Mouse (Mus musculus) hindbrain, embryonic 10.5 days (tissue): ENCODE measurements around the gene Galp. TPM values are rescaled to one million over a fixed set of nuclear protein-coding genes. Genes with fewer than 3 reads are reported as not detected.

Experiments used
- polyA plus RNA-seq: library from polyadenylated mRNA; unstranded; fragments of >200 nt; fragmentation: Nextera tagmentation; extraction: Ambion mirVana; gene quantifications from 2 replicates; pipeline ENCODE4 v1.2.1, GENCODE M21; 2016

Gene Galp
- polyA plus RNA-seq, 1 experiment from 2014 or later, result not detected

Other genes starting within 250 kb of the Galp start
- not detected in 2 replicates for gene Vmn1r65, start 186.1 kb upstream of the Galp start, polyA plus RNA-seq
- gene Nlrp4c, start 151.9 kb upstream of the Galp start, polyA plus RNA-seq, result not detected in 2 replicates
- gene Zfp787, start 41.1 kb upstream of the Galp start, polyA plus RNA-seq, result 24.2 and 31.8 TPM in 2 replicates
- gene Zfp444, start 24.9 kb upstream of the Galp start, polyA plus RNA-seq, result 84.4 and 91.4 TPM in 2 replicates
- not detected in 2 replicates for gene Zscan5b, start 25.2 kb downstream of the Galp start, polyA plus RNA-seq
- gene Epp13, start 55.6 kb downstream of the Galp start, polyA plus RNA-seq, result 0.24 TPM in 1 of 2 replicates, not detected in the other
- gene Zfp667, start 89.5 kb downstream of the Galp start, polyA plus RNA-seq, result 8.5 and 9.6 TPM in 2 replicates
- 6.8 and 7.2 TPM in 2 replicates for gene Zfp583, start 134.2 kb downstream of the Galp start, polyA plus RNA-seq
- 3.4 and 3.5 TPM in 2 replicates for gene Gm3854, start 146.7 kb downstream of the Galp start, polyA plus RNA-seq
- 2.3 and 2.5 TPM in 2 replicates for gene Zfp78, start 166.2 kb downstream of the Galp start, polyA plus RNA-seq
- gene Zfp28, start 186.2 kb downstream of the Galp start, polyA plus RNA-seq, result 12.0 and 13.0 TPM in 2 replicates
- gene Smim17, start 201.6 kb downstream of the Galp start, polyA plus RNA-seq, result 0.29 and 1.2 TPM in 2 replicates
- not detected in 2 replicates for gene Gm20715, start 213.2 kb downstream of the Galp start, polyA plus RNA-seq
- gene Olfr1344, start 241.6 kb downstream of the Galp start, polyA plus RNA-seq, result 0.08 TPM in 1 of 2 replicates, not detected in the other